Mouse (Mus musculus) limb, embryonic 13.5 days (tissue): ENCODE measurements around the gene Mybphl. TPM values are rescaled to one million over a fixed set of nuclear protein-coding genes. Genes with fewer than 3 reads are reported as not detected.

ENCODE experiments used
- ATAC-seq: fragments of 200-750 bp; cut with Nextera tagmentation; 2 replicates; pipeline ENCODE4 v1.8.0; 2017; ENCODE audit warnings: low read depth, moderate number of reproducible peaks, moderate TSS enrichment; ENCODE audit not compliant: low FRiP score
- H3K27ac ChIP-seq: fragments of 300-500 bp; sonication (generic); 2 replicates; pipeline ENCODE4 v1.5.1; 2015; ENCODE audit warnings: inconsistent platforms, mild to moderate bottlenecking, moderate library complexity
- H3K27me3 ChIP-seq: fragments of 300-500 bp; sonication (generic); 2 replicates; pipeline ENCODE4 v1.6.1; 2015; ENCODE audit warnings: mild to moderate bottlenecking, inconsistent platforms
- H3K36me3 ChIP-seq: fragments of 300-500 bp; sonication (generic); 2 replicates; pipeline ENCODE4 v1.6.1; 2015; ENCODE audit warnings: inconsistent platforms, mild to moderate bottlenecking, moderate library complexity
- H3K4me1 ChIP-seq: fragments of 300-500 bp; sonication (generic); 2 replicates; pipeline ENCODE4 v1.6.1; 2015; ENCODE audit warnings: inconsistent platforms
- H3K4me2 ChIP-seq: fragments of 300-500 bp; sonication (generic); replicated peaks from 2 replicates; pipeline ENCODE4 v1.6.1; 2015; ENCODE audit warnings: inconsistent platforms, mild to moderate bottlenecking, moderate library complexity
- H3K4me3 ChIP-seq: fragments of 300-500 bp; sonication (generic); 2 replicates; pipeline ENCODE4 v1.5.1; 2015; ENCODE audit warnings: moderate library complexity, mild to moderate bottlenecking, inconsistent platforms
- H3K9ac ChIP-seq: fragments of 300-500 bp; sonication (generic); 2 replicates; pipeline ENCODE4 v1.6.1; 2015; ENCODE audit warnings: mild to moderate bottlenecking, inconsistent platforms
- H3K9me3 ChIP-seq: fragments of 300-500 bp; sonication (generic); 2 replicates; pipeline ENCODE4 v1.6.1; 2016; ENCODE audit warnings: inconsistent platforms
- WGBS: fragments of 180-500 bp; shearing (Covaris S2); methylation state at CpG from one replicate; pipeline ENCODE4 v1.1.7; 2015; 5-methylcytosine and 5-hydroxymethylcytosine counted together
- polyA plus RNA-seq: library from polyadenylated mRNA; unstranded; fragments of >200 nt; fragmentation: Nextera tagmentation; extraction: Ambion mirVana; gene quantifications from 2 replicates; pipeline ENCODE4 v1.2.1, GENCODE M21; 2015

Mybphl gene
- not detected in 2 replicates for polyA plus RNA-seq

GRCm38 (mm10) chr3:108364270-108364995 is at the start of gene Mybphl:
Mybphl (plus strand) TSS chr3:108364911.
- Histone ChIP-seq H3K4me1 (peaks cover 18% of the 10 kb centered on the region), H3K9me3 (no peaks in the 10 kb centered on the region), H3K4me3 (no peak within 1 kb of the TSS), H3K27me3 (no peaks in the 10 kb centered on the region), H3K9ac (no peak within 1 kb of the TSS), H3K4me2 (no peak within 1 kb of the TSS), H3K36me3 (no peaks in the 10 kb centered on the region), H3K27ac (no peak within 1 kb of the TSS)
- no peak for ATAC-seq
- 68% methylated on average over 9 of the region's 9 CpGs for WGBS

- 30% methylated on average over 2 of the region's 2 CpGs for WGBS
- Histone ChIP-seq H3K4me3 (no peak overlapping the region), H3K9me3 (no peaks in the 10 kb centered on the region), H3K4me1 (peaks cover 15% of the 10 kb centered on the region), H3K36me3 (no peaks in the 10 kb centered on the region), H3K27ac (no peak overlapping the region), H3K4me2 (no peak overlapping the region), H3K9ac (no peak overlapping the region), H3K27me3 (no peaks in the 10 kb centered on the region)
- ATAC-seq = peak; percentile 64; the same call in 1 of the 2 replicates
Observed at GRCm38 (mm10) chr3:108318517-108318916, 46.2 kb upstream of the Mybphl start.

GRCm38 (mm10) chr3:108321671-108322070 is 43.0 kb upstream of the Mybphl start:
- Histone ChIP-seq H3K36me3 (peaks cover 18% of the 10 kb centered on the region), H3K4me2 (no peak overlapping the region), H3K27me3 (no peaks in the 10 kb centered on the region), H3K27ac (no peak overlapping the region), H3K9ac (no peak overlapping the region), H3K9me3 (no peaks in the 10 kb centered on the region), H3K4me3 (no peak overlapping the region), H3K4me1 (peaks cover 15% of the 10 kb centered on the region)
- WGBS = 75% methylated on average over 4 of the region's 4 CpGs
- no peak for ATAC-seq

DNA sequence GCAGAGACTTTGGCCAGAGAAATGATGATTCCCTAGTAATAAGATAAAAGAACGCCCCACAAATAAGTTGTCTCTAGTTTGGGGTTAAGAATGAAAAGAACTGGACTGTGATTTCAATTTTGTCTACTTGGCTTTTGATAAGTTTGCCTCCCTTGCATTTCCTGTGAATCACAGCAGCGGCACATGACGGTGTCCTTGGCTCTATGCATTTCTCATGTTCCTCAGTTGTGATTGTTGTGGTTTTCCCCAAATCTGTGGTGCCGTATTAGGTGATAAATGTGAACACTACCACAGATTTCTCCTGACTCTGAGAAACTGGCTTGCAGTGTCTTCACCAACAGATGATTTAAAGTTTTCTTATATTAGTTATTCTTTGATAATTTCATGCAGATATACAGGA is 42.6 kb upstream of the Mybphl start:
- WGBS = 88% methylated on average over 4 of the region's 4 CpGs
- ATAC-seq = no peak
- Histone ChIP-seq H3K27me3 (no peaks in the 10 kb centered on the region), H3K4me2 (no peak overlapping the region), H3K9ac (no peak overlapping the region), H3K9me3 (no peaks in the 10 kb centered on the region), H3K27ac (no peak overlapping the region), H3K36me3 (peaks cover 22% of the 10 kb centered on the region), H3K4me1 (peaks cover 15% of the 10 kb centered on the region), H3K4me3 (no peak overlapping the region)

- H3K36me3 ChIP-seq = peaks cover 27% of the 10 kb centered on the region
- ATAC-seq = no peak
- H3K4me1 ChIP-seq = peaks cover 16% of the 10 kb centered on the region
- no peak overlapping the region for H3K27ac ChIP-seq
- no peak overlapping the region for H3K4me2 ChIP-seq
- H3K4me3 ChIP-seq = no peak overlapping the region
- H3K9ac ChIP-seq = no peak overlapping the region
- no peaks in the 10 kb centered on the region for H3K9me3 ChIP-seq
- no peaks in the 10 kb centered on the region for H3K27me3 ChIP-seq
- WGBS = 89% methylated on average over 3 of the region's 3 CpGs
Observed at GRCm38 (mm10) chr3:108322962-108323361, 41.7 kb upstream of the Mybphl start.

- Histone ChIP-seq H3K4me3 (no peak overlapping the region), H3K27me3 (no peaks in the 10 kb centered on the region), H3K9me3 (no peaks in the 10 kb centered on the region), H3K4me2 (no peak overlapping the region), H3K27ac (no peak overlapping the region), H3K4me1 (peaks cover 12% of the 10 kb centered on the region; the same call in 1 of the 2 replicates), H3K9ac (no peak overlapping the region), H3K36me3 (peaks cover 41% of the 10 kb centered on the region)
- WGBS = 83% methylated on average over 4 of the region's 4 CpGs
- no peak for ATAC-seq
Observed at GRCm38 (mm10) chr3:108324837-108325236, 39.9 kb upstream of the Mybphl start.

DNA sequence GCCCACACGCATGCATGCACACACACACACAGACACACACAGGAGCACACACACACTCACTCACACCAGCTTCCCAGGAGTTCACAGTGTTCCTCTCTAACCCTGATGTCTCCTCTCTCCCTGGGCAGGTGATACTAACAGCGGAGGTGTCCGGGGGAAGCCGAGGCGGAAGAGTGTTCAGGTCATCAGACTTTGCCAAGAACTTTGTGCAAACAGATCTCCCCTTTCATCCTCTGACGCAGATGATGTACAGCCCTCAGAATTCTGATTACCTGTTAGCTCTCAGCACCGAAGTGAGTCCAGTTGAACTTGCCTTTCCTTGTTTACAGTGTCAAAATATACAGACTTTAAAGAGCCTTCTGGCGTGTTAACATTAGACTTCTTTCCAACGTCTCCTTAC is 39.2 kb upstream of the Mybphl start:
- no peak overlapping the region for H3K9ac ChIP-seq
- H3K9me3 ChIP-seq = no peaks in the 10 kb centered on the region
- no peaks in the 10 kb centered on the region for H3K27me3 ChIP-seq
- 91% methylated on average over 9 of the region's 9 CpGs for WGBS
- no peak overlapping the region for H3K27ac ChIP-seq
- 0 out of 2 replicates have a peak, but pooled peaks cover 9% of the 10 kb centered on the region for H3K4me1 ChIP-seq
- H3K36me3 ChIP-seq = peaks cover 47% of the 10 kb centered on the region
- H3K4me3 ChIP-seq = no peak overlapping the region
- ATAC-seq = no peak
- no peak overlapping the region for H3K4me2 ChIP-seq

- 88% methylated on average over 8 of the region's 8 CpGs for WGBS
Observed at GRCm38 (mm10) chr3:108327275-108327674, 37.4 kb upstream of the Mybphl start.

DNA sequence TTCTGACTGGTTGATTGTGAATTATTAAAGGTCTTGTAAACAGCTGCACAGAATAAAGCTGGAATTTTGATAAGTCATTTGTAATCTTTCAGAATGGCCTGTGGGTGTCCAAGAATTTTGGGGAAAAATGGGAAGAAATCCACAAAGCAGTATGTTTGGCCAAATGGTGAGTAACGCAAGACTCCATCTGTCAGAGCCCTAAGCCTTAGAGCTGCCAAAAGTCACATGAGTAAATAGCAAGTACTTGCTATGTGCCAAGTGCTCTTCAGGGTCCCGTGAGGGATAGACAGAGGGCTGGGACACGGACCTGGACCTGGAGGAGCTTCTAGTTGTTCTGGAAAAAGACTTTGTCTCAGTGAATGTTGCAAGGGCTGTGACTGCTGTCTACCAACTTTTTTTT is 36.8 kb upstream of the Mybphl start:
- no peak overlapping the region for H3K4me3 ChIP-seq
- H3K27me3 ChIP-seq = no peaks in the 10 kb centered on the region
- no peak for ATAC-seq
- no peak overlapping the region for H3K27ac ChIP-seq
- no peak overlapping the region for H3K4me2 ChIP-seq
- no peak overlapping the region for H3K9ac ChIP-seq
- peaks cover 68% of the 10 kb centered on the region for H3K36me3 ChIP-seq
- no peaks in the 10 kb centered on the region for H3K9me3 ChIP-seq
- H3K4me1 ChIP-seq = 0 out of 2 replicates have a peak, but pooled peaks cover 9% of the 10 kb centered on the region
- 73% methylated on average over 3 of the region's 3 CpGs for WGBS

More at GRCm38 (mm10) chr3:108327275-108327674, 37.4 kb upstream of the Mybphl start:
- no peaks in the 10 kb centered on the region for H3K27me3 ChIP-seq
- H3K4me2 ChIP-seq = no peak overlapping the region
- 0 out of 2 replicates have a peak, but pooled peaks cover 9% of the 10 kb centered on the region for H3K4me1 ChIP-seq
- no peak overlapping the region for H3K4me3 ChIP-seq
- peaks cover 61% of the 10 kb centered on the region for H3K36me3 ChIP-seq
- no peak overlapping the region for H3K27ac ChIP-seq
- no peak overlapping the region for H3K9ac ChIP-seq
- no peaks in the 10 kb centered on the region for H3K9me3 ChIP-seq
- ATAC-seq = no peak

DNA sequence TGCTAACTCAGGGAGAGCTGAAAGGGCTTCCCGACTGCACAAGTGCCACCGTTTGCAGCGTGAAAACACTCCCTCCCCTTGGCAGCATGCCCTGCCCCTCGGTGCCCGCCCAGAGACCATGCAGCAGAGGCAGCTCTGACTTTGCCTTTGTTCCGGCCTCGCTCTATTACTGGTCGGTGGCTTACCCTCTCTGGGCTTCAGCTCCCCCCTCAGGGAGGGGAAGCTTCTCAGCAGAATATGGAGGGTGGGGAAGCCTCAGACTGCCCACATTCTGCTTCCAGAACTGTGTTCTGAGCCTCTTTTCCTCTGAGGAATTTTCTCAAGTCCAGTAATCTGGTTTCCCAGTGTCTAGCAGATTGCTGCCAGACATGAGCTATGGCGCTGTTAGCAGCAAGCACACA is 36.3 kb upstream of the Mybphl start:
- WGBS = 59% methylated on average over 9 of the region's 9 CpGs
- Histone ChIP-seq H3K4me3 (no peak overlapping the region), H3K9me3 (no peaks in the 10 kb centered on the region), H3K4me2 (no peak overlapping the region), H3K36me3 (peaks cover 69% of the 10 kb centered on the region), H3K27me3 (no peaks in the 10 kb centered on the region), H3K4me1 (0 out of 2 replicates have a peak, but pooled peaks cover 9% of the 10 kb centered on the region), H3K27ac (peak overlapping the region; percentile 39; the same call in 1 of the 2 replicates), H3K9ac (no peak overlapping the region)
- ATAC-seq = no peak

DNA sequence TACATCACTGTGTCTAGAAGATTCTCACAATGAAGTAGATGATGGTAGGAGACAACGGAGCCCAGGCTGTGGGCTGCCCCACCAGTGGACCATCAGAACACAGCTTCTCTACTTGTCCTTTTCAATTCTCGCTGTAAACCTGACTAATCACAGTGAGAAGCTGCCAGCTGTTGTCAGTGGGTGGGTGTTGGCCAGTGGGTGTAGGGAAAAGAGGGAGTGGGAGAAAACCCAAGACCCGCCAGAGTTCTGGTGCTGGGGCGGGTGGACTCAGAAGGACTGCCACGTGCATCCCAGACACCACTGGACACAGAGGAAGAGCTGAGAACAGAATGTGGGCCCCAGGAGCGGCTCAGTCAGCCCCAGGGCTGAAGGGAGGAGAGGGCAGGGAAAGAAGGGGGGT is 33.9 kb upstream of the Mybphl start:
- Histone ChIP-seq H3K4me1 (0 out of 2 replicates have a peak, but pooled peaks cover 9% of the 10 kb centered on the region), H3K9ac (no peak overlapping the region), H3K27ac (no peak overlapping the region), H3K9me3 (no peaks in the 10 kb centered on the region; the same call in 1 of the 2 replicates), H3K4me3 (no peak overlapping the region), H3K36me3 (peaks cover 74% of the 10 kb centered on the region), H3K4me2 (no peak overlapping the region), H3K27me3 (no peaks in the 10 kb centered on the region)
- ATAC-seq = no peak
- WGBS = 89% methylated on average over 6 of the region's 6 CpGs

DNA sequence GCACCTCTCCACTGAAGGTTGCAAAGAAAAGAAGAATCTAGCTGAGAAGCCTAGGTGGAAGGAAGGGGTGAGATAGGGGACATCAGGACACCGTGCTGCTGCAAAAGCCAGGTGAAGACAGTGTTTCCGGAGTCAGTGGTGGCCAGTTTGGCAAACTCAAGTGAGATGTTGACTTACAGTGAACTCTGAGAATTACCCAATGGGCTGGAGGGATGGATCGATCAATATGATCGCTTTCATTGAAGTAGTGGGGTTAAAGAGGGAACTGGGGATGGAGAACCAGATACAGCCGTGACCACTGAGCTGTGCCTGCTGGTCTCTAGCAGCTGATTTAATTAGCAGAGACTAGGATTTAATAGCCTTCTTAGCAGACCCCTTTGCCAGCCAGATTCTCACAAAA is 27.8 kb upstream of the Mybphl start:
- 93% methylated on average over 5 of the region's 5 CpGs for WGBS
- Histone ChIP-seq H3K9me3 (no peaks in the 10 kb centered on the region; the same call in 1 of the 2 replicates), H3K4me3 (no peak overlapping the region), H3K27me3 (no peaks in the 10 kb centered on the region), H3K9ac (no peak overlapping the region), H3K4me2 (no peak overlapping the region), H3K36me3 (peaks cover 75% of the 10 kb centered on the region), H3K27ac (no peak overlapping the region), H3K4me1 (no peaks in the 10 kb centered on the region)
- no peak for ATAC-seq

GRCm38 (mm10) chr3:108341040-108341439 is 23.7 kb upstream of the Mybphl start:
- Histone ChIP-seq H3K4me2 (no peak overlapping the region), H3K9me3 (no peaks in the 10 kb centered on the region), H3K27ac (no peak overlapping the region), H3K9ac (no peak overlapping the region), H3K4me3 (no peak overlapping the region), H3K4me1 (no peaks in the 10 kb centered on the region), H3K27me3 (no peaks in the 10 kb centered on the region), H3K36me3 (peaks cover 72% of the 10 kb centered on the region)
- ATAC-seq = no peak
- 91% methylated on average over 2 of the region's 2 CpGs for WGBS
